Comparison of ENCODE assay signal across 8 mouse cellular contexts in genomic region chr12:80133011-80133545, GRCm38 (mm10). TPM values are rescaled to one million over a fixed set of nuclear protein-coding genes. Genes with fewer than 3 reads are reported as not detected.
DNase-seq lines count a peak whose midpoint lies in the region; ATAC-seq and TF ChIP-seq lines count a peak whose summit lies in the region.

No protein-coding gene starts in this region.

- peak overlapping the region; percentile 97 for H3K27ac ChIP-seq in kidney, postnatal 0 days
- H3K27ac ChIP-seq in intestine, embryonic 15.5 days, result peak overlapping the region; percentile 98; the same call in 1 of the 2 replicates
- H3K27ac ChIP-seq in neural tube, embryonic 12.5 days, result no peak overlapping the region

- H3K4me3 ChIP-seq in kidney, postnatal 0 days (replicated peaks; ENCODE audit: low read depth, low read length), result peak overlapping the region; percentile 41; the same call in 1 of the 2 replicates
- peak overlapping the region; percentile 62; the same call in 1 of the 2 replicates for H3K4me3 ChIP-seq in intestine, embryonic 15.5 days (replicated peaks)
- no peak overlapping the region for H3K4me3 ChIP-seq in neural tube, embryonic 12.5 days

- no peak for ATAC-seq in kidney, postnatal 0 days (replicated peaks; ENCODE audit: low FRiP score, low read depth)
- peak; percentile 6; the same call in 1 of the 2 replicates for ATAC-seq in common myeloid progenitor, adult 5-6 weeks (replicated peaks; ENCODE audit: low read depth, poor library complexity, severe bottlenecking)
- ATAC-seq in intestine, embryonic 15.5 days, result peak; percentile 22
- ATAC-seq in neural tube, embryonic 12.5 days (ENCODE audit: low FRiP score, low read depth), result peak; percentile 14; the same call in 1 of the 2 replicates
- ATAC-seq in megakaryocyte-erythroid progenitor cell, adult 5-6 weeks (replicated peaks; ENCODE audit: low FRiP score, low TSS enrichment, poor library complexity, severe bottlenecking), result no peak; the same call in 1 of the 2 replicates

- H3K27me3 ChIP-seq in kidney, postnatal 0 days (ENCODE audit: insufficient read depth, low read length), result no peaks in the 10 kb centered on the region
- H3K27me3 ChIP-seq in intestine, embryonic 15.5 days (replicated peaks), result no peaks in the 10 kb centered on the region
- H3K27me3 ChIP-seq in neural tube, embryonic 12.5 days (replicated peaks), result no peaks in the 10 kb centered on the region

- H3K9ac ChIP-seq in kidney, postnatal 0 days (ENCODE audit: low read depth, low read length), result no peak overlapping the region
- H3K9ac ChIP-seq in intestine, embryonic 15.5 days, result no peak overlapping the region
- no peak overlapping the region for H3K9ac ChIP-seq in neural tube, embryonic 12.5 days

- DNase-seq in kidney, postnatal 0 days (ENCODE audit: low spot score), result no peak
- no peak for DNase-seq in kidney, postnatal 10 days
- DNase-seq in MN1 (ENCODE audit: low spot score), result no peak
- DNase-seq in lung, postnatal 4 days, result no peak

- H3K4me2 ChIP-seq in kidney, postnatal 0 days (ENCODE audit: low read length), result peak overlapping the region; percentile 54
- H3K4me2 ChIP-seq in intestine, embryonic 15.5 days (replicated peaks), result no peak overlapping the region
- 0 out of 2 replicates have a peak overlapping the region, but pooled peaks have one; percentile 72 for H3K4me2 ChIP-seq in neural tube, embryonic 12.5 days (replicated peaks)

- no peaks in the 10 kb centered on the region for H3K9me3 ChIP-seq in kidney, postnatal 0 days (replicated peaks; ENCODE audit: low read length)
- H3K9me3 ChIP-seq in intestine, embryonic 15.5 days, result no peaks in the 10 kb centered on the region
- no peaks in the 10 kb centered on the region for H3K9me3 ChIP-seq in neural tube, embryonic 12.5 days

- H3K36me3 ChIP-seq in kidney, postnatal 0 days (ENCODE audit: insufficient read depth, low read length), result no peaks in the 10 kb centered on the region
- no peaks in the 10 kb centered on the region for H3K36me3 ChIP-seq in intestine, embryonic 15.5 days
- no peaks in the 10 kb centered on the region for H3K36me3 ChIP-seq in neural tube, embryonic 12.5 days

- 41% methylated on average over 9 of the region's 9 CpGs for WGBS in kidney, postnatal 0 days
- 41% methylated on average over 9 of the region's 9 CpGs for WGBS in intestine, embryonic 15.5 days
- 41% methylated on average over 9 of the region's 9 CpGs for WGBS in neural tube, embryonic 12.5 days

- TF ChIP-seq CTCF in kidney, postnatal 0 days (IDR thresholded peaks at IDR 0.05; ENCODE audit: low read depth), result no peak; the same call in 1 of the 2 replicates

- peaks cover 24% of the 10 kb centered on the region for H3K4me1 ChIP-seq in kidney, postnatal 0 days (replicated peaks; ENCODE audit: insufficient read depth, low read length)
- peaks cover 31% of the 10 kb centered on the region for H3K4me1 ChIP-seq in intestine, embryonic 15.5 days (replicated peaks)
- peaks cover 33% of the 10 kb centered on the region for H3K4me1 ChIP-seq in neural tube, embryonic 12.5 days

RNA-seq across cellular contexts. Expression of gene Zfp36l1, which starts 20.3 kb away (rescaled TPM):
- polyA plus RNA-seq in kidney, postnatal 0 days (2015; fragmentation: Nextera tagmentation; extraction: Ambion mirVana), result 141 and 160 TPM in 2 replicates
- total RNA-seq in common myeloid progenitor, adult 5-6 weeks (2017), result 14.5 and 17.7 TPM in 2 replicates
- 95.8 and 107 TPM in 2 replicates for polyA plus RNA-seq in intestine, embryonic 15.5 days (2015; fragmentation: Nextera tagmentation; extraction: Ambion mirVana)
- 72.3 and 73.0 TPM in 2 replicates for polyA plus RNA-seq in neural tube, embryonic 12.5 days (2016; fragmentation: Nextera tagmentation; extraction: Ambion mirVana)
- 76.1 and 121 TPM in 2 replicates for total RNA-seq in megakaryocyte-erythroid progenitor cell, adult 5-6 weeks (2014; fragmentation: Nextera tagmentation)
- 12.4 and 18.5 TPM in 2 replicates for total RNA-seq in megakaryocyte-erythroid progenitor cell, adult 5-6 weeks (2017)

Comparison
In these comparisons a context has a peak if more than half of its experiments do, and no peak if none do; other contexts are left out.
1. ATAC-seq: peak in common myeloid progenitor, adult 5-6 weeks (single experiment), intestine, embryonic 15.5 days (single experiment) and neural tube, embryonic 12.5 days (single experiment); none in kidney, postnatal 0 days (single experiment) and megakaryocyte-erythroid progenitor cell, adult 5-6 weeks (single experiment).